Mouse (Mus musculus) lung, embryonic 15.5 days (tissue): ENCODE measurements at regions not wholly inside any gene's neighbourhood (a gene's known extent, or its start where the extent isn't known, plus 50 kb on each side); places are given as distances from the start of the nearest gene placed in this dataset.

Source experiments
- ATAC-seq: fragments of 200-750 bp; cut with Nextera tagmentation; 2 replicates; pipeline ENCODE4 v1.8.0; 2017; ENCODE audit warnings: moderate number of reproducible peaks, borderline replicate concordance; ENCODE audit not compliant: low FRiP score, low TSS enrichment; ENCODE audit errors: extremely low read depth
- H3K27ac ChIP-seq: fragments of 300-500 bp; sonication (generic); 2 replicates; pipeline ENCODE4 v1.5.1; 2015; ENCODE audit warnings: moderate library complexity, mild to moderate bottlenecking, inconsistent platforms
- H3K27me3 ChIP-seq: fragments of 300-500 bp; sonication (generic); 2 replicates; pipeline ENCODE4 v1.6.1; 2015; ENCODE audit warnings: inconsistent platforms
- H3K36me3 ChIP-seq: fragments of 300-500 bp; sonication (generic); 2 replicates; pipeline ENCODE4 v1.6.1; 2015; ENCODE audit warnings: inconsistent platforms
- H3K4me1 ChIP-seq: fragments of 300-500 bp; sonication (generic); 2 replicates; pipeline ENCODE4 v1.6.1; 2015; ENCODE audit warnings: inconsistent platforms
- H3K4me2 ChIP-seq: fragments of 300-500 bp; sonication (generic); 2 replicates; pipeline ENCODE4 v1.6.1; 2015; ENCODE audit warnings: inconsistent platforms, mild to moderate bottlenecking, moderate library complexity
- H3K4me3 ChIP-seq: fragments of 300-500 bp; sonication (generic); 2 replicates; pipeline ENCODE4 v1.5.1; 2015; ENCODE audit warnings: mild to moderate bottlenecking, inconsistent platforms
- H3K9ac ChIP-seq: fragments of 300-500 bp; sonication (generic); 2 replicates; pipeline ENCODE4 v1.6.1; 2015; ENCODE audit warnings: inconsistent platforms
- H3K9me3 ChIP-seq: fragments of 300-500 bp; sonication (generic); 2 replicates; pipeline ENCODE4 v1.6.1; 2016; ENCODE audit warnings: inconsistent platforms
- WGBS: fragments of 180-500 bp; shearing (Covaris S2); methylation state at CpG from one replicate; pipeline ENCODE4 v1.1.7; 2015; 5-methylcytosine and 5-hydroxymethylcytosine counted together

DNA sequence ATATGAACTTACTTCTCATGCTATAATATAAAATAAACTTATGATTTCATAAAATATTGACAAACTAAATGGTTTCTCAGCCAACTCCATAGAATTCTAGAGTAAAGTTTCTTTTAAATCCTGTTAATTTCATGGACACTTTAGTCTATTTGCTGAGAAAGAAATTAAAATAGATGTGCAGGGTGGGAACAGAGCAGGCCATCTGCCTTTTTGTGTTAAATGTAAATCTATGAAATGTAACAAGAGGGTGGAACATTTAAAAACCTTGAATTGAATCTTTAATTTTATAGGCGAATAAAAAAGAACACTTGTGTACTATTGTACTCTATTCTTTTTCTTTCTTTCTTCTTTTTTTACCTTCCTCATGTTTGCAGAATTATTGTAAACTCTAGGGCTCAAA lies 1050.7 kb downstream of the Tbl1xr1 start:
- Histone ChIP-seq H3K9ac (no peak overlapping the region), H3K4me1 (no peaks in the 10 kb centered on the region), H3K4me2 (no peak overlapping the region), H3K27me3 (no peaks in the 10 kb centered on the region), H3K27ac (no peak overlapping the region), H3K36me3 (no peaks in the 10 kb centered on the region), H3K4me3 (no peak overlapping the region), H3K9me3 (no peaks in the 10 kb centered on the region)
- WGBS = 80% methylated on average over 1 of the region's 1 CpGs
- ATAC-seq = no peak

GRCm38 (mm10) chr3:23135551-23135950 lies 1059.1 kb downstream of the Tbl1xr1 start:
- no peaks in the 10 kb centered on the region for H3K9me3 ChIP-seq
- no peaks in the 10 kb centered on the region for H3K27me3 ChIP-seq
- H3K4me2 ChIP-seq = no peak overlapping the region
- ATAC-seq = no peak
- no peaks in the 10 kb centered on the region for H3K36me3 ChIP-seq
- H3K27ac ChIP-seq = no peak overlapping the region
- H3K9ac ChIP-seq = no peak overlapping the region
- 76% methylated on average over 1 of the region's 1 CpGs for WGBS
- no peak overlapping the region for H3K4me3 ChIP-seq
- no peaks in the 10 kb centered on the region for H3K4me1 ChIP-seq

DNA sequence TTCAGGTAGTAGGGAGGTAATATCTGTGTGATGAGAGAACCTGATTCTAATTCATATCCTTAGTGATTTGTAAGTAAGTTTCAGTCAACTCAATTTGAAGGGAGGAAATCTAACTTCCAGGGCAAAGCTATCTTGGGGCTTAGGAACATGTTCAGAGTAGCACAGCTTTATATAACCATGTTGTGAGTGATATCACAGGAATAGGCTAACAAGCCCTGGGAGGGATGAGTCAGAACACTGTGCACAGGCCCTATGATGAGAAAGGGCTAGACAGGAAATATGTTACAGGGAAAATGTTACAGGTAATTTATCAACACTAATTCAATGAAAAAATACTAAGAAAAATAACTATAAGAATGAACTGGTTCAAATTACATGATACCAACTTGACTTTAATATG lies 1062.5 kb downstream of the Tbl1xr1 start:
- ATAC-seq = no peak
- Histone ChIP-seq H3K27ac (no peak overlapping the region), H3K27me3 (no peaks in the 10 kb centered on the region), H3K4me2 (no peak overlapping the region), H3K9ac (no peak overlapping the region), H3K4me3 (no peak overlapping the region), H3K36me3 (no peaks in the 10 kb centered on the region), H3K4me1 (no peaks in the 10 kb centered on the region), H3K9me3 (no peaks in the 10 kb centered on the region)

GRCm38 (mm10) chr3:23164828-23165450 lies 1088.5 kb downstream of the Tbl1xr1 start:
- ATAC-seq = no peak
- H3K9ac ChIP-seq = no peak overlapping the region
- no peaks in the 10 kb centered on the region for H3K4me1 ChIP-seq
- WGBS = 82% methylated on average over 3 of the region's 3 CpGs
- H3K4me2 ChIP-seq = no peak overlapping the region
- no peaks in the 10 kb centered on the region for H3K36me3 ChIP-seq
- H3K4me3 ChIP-seq = no peak overlapping the region
- H3K9me3 ChIP-seq = no peaks in the 10 kb centered on the region
- H3K27me3 ChIP-seq = no peaks in the 10 kb centered on the region
- H3K27ac ChIP-seq = no peak overlapping the region

DNA sequence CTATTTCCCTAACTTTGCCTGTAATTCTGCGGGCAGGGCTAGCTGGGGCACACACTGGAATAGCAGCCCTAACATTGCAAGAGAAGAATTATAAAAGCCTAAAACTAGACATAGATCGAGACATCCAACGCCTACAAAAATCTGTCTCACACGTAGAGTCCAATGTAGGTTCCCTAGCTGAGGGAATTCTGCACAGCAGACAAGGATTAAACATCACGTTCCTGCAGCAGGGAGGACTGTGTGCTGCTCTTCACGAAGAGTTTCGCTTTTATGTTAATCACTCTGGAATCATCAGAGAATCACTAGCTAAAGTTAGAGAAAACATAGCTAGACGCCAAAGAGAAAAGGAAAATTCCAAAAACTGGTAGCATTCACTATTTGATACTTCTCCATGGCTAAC lies 1106.9 kb downstream of the Tbl1xr1 start:
- Histone ChIP-seq H3K9ac (no peak overlapping the region), H3K36me3 (no peaks in the 10 kb centered on the region), H3K9me3 (no peaks in the 10 kb centered on the region), H3K27me3 (no peaks in the 10 kb centered on the region), H3K4me1 (no peaks in the 10 kb centered on the region), H3K4me3 (no peak overlapping the region), H3K4me2 (no peak overlapping the region), H3K27ac (no peak overlapping the region)
- 88% methylated on average over 8 of the region's 8 CpGs for WGBS
- ATAC-seq = no peak

- H3K4me1 ChIP-seq = no peaks in the 10 kb centered on the region
- ATAC-seq = no peak
- 81% methylated on average over 4 of the region's 4 CpGs for WGBS
These were observed 1112.0 kb downstream of the Tbl1xr1 start for GRCm38 (mm10) chr3:23188479-23188878.

GRCm38 (mm10) chr3:23200056-23200455 lies 1123.6 kb downstream of the Tbl1xr1 start:
- no peak overlapping the region for H3K9ac ChIP-seq
- no peak overlapping the region for H3K4me2 ChIP-seq
- ATAC-seq = no peak
- H3K4me1 ChIP-seq = no peaks in the 10 kb centered on the region
- H3K36me3 ChIP-seq = no peaks in the 10 kb centered on the region
- no peaks in the 10 kb centered on the region for H3K27me3 ChIP-seq
- no peak overlapping the region for H3K4me3 ChIP-seq
- no peaks in the 10 kb centered on the region for H3K9me3 ChIP-seq
- H3K27ac ChIP-seq = no peak overlapping the region
- WGBS = 74% methylated on average over 1 of the region's 1 CpGs

More at GRCm38 (mm10) chr3:23188479-23188878, 1112.0 kb downstream of the Tbl1xr1 start:
- Histone ChIP-seq H3K27ac (no peak overlapping the region), H3K27me3 (no peaks in the 10 kb centered on the region), H3K9ac (no peak overlapping the region), H3K4me3 (no peak overlapping the region), H3K9me3 (no peaks in the 10 kb centered on the region), H3K4me2 (no peak overlapping the region), H3K36me3 (no peaks in the 10 kb centered on the region)

- no peak overlapping the region for H3K9ac ChIP-seq
- no peaks in the 10 kb centered on the region for H3K9me3 ChIP-seq
- no peak overlapping the region for H3K4me3 ChIP-seq
- ATAC-seq = no peak
- H3K27me3 ChIP-seq = no peaks in the 10 kb centered on the region
- H3K4me1 ChIP-seq = no peaks in the 10 kb centered on the region
- H3K27ac ChIP-seq = no peak overlapping the region
- no peaks in the 10 kb centered on the region for H3K36me3 ChIP-seq
- 89% methylated on average over 1 of the region's 1 CpGs for WGBS
- H3K4me2 ChIP-seq = no peak overlapping the region
These were observed 1138.0 kb downstream of the Tbl1xr1 start for GRCm38 (mm10) chr3:23214427-23214826.

DNA sequence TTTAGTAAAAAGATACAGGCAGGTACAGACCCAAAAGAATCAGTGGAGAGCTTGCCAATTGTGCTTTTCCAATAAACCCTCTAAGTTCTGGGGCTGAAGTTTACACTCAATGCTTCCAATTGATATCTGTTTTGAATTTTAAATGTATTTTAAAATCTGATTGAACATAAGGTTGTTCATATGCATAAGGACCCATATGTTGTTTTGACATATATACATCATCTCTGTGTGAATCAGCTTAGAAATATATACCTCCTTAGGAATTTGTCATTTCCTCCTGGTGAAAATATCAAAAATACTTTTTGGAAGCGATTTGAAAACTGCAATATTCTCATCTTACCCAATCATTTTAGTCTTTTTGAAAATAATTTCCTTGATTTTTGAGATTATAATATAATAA lies 1140.3 kb downstream of the Tbl1xr1 start:
- no peak overlapping the region for H3K4me2 ChIP-seq
- no peak overlapping the region for H3K9ac ChIP-seq
- no peaks in the 10 kb centered on the region for H3K36me3 ChIP-seq
- no peaks in the 10 kb centered on the region for H3K9me3 ChIP-seq
- H3K27me3 ChIP-seq = no peaks in the 10 kb centered on the region
- 52% methylated on average over 1 of the region's 1 CpGs for WGBS
- H3K4me1 ChIP-seq = no peaks in the 10 kb centered on the region
- no peak overlapping the region for H3K4me3 ChIP-seq
- no peak for ATAC-seq
- no peak overlapping the region for H3K27ac ChIP-seq

- no peak for ATAC-seq
- 89% methylated on average over 2 of the region's 2 CpGs for WGBS
- Histone ChIP-seq H3K4me2 (no peak overlapping the region), H3K27me3 (no peaks in the 10 kb centered on the region), H3K27ac (no peak overlapping the region), H3K4me1 (no peaks in the 10 kb centered on the region), H3K36me3 (no peaks in the 10 kb centered on the region), H3K4me3 (no peak overlapping the region), H3K9me3 (no peaks in the 10 kb centered on the region), H3K9ac (no peak overlapping the region)
These were observed 1171.8 kb downstream of the Tbl1xr1 start for GRCm38 (mm10) chr3:23248291-23248690.

- H3K27ac ChIP-seq = no peak overlapping the region
- no peak for ATAC-seq
- no peak overlapping the region for H3K9ac ChIP-seq
- H3K9me3 ChIP-seq = no peaks in the 10 kb centered on the region
- H3K36me3 ChIP-seq = no peaks in the 10 kb centered on the region
- H3K4me1 ChIP-seq = no peaks in the 10 kb centered on the region
- H3K4me3 ChIP-seq = no peak overlapping the region
- H3K4me2 ChIP-seq = no peak overlapping the region
- H3K27me3 ChIP-seq = no peaks in the 10 kb centered on the region
These were observed 1175.7 kb downstream of the Tbl1xr1 start for GRCm38 (mm10) chr3:23252180-23252579.

DNA sequence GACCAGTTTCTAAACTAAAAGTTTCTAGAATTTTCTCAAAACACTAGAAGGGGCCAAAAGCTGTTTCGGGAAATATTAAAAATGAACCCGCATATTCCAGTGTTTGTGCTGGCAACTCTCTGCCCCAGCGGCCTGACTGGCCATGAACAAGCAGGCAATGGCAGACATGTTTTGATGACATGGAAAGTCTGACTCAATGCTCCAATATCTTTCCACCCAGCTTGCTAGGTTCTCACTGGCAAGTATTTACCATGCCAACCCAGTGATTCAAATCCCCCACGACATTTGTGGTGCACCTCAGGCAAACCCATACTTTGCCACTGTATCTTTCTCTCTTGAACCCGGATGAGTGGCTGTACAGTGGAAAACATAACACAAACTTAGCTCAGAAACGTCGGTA lies 1222.4 kb downstream of the Tbl1xr1 start:
- WGBS = 86% methylated on average over 7 of the region's 7 CpGs
- no peaks in the 10 kb centered on the region for H3K9me3 ChIP-seq
- ATAC-seq = no peak

GRCm38 (mm10) chr3:23334216-23334615 lies 1257.8 kb downstream of the Tbl1xr1 start:
- no peak for ATAC-seq
- no peak overlapping the region for H3K4me3 ChIP-seq
- no peaks in the 10 kb centered on the region for H3K9me3 ChIP-seq
- no peak overlapping the region for H3K4me2 ChIP-seq
- H3K4me1 ChIP-seq = no peaks in the 10 kb centered on the region
- H3K36me3 ChIP-seq = no peaks in the 10 kb centered on the region
- 49% methylated on average over 2 of the region's 2 CpGs for WGBS
- H3K9ac ChIP-seq = no peak overlapping the region
- no peaks in the 10 kb centered on the region for H3K27me3 ChIP-seq
- H3K27ac ChIP-seq = no peak overlapping the region

More for the DNA sequence above, 1222.4 kb downstream of the Tbl1xr1 start:
- H3K4me2 ChIP-seq = no peak overlapping the region
- no peak overlapping the region for H3K27ac ChIP-seq
- H3K4me3 ChIP-seq = no peak overlapping the region
- no peak overlapping the region for H3K9ac ChIP-seq
- H3K27me3 ChIP-seq = no peaks in the 10 kb centered on the region
- H3K4me1 ChIP-seq = no peaks in the 10 kb centered on the region
- no peaks in the 10 kb centered on the region for H3K36me3 ChIP-seq
